Mouse (Mus musculus) spleen, adult 2 months (tissue): Measurements from ENCODE around the gene Armc10. TPM values are rescaled to one million over a fixed set of nuclear protein-coding genes. Genes with fewer than 3 reads are reported as not detected.

Experiments used
- DNase-seq, 2 experiments: peaks; one replicate each; pipeline versions ENCODE4 v3.0.0 to v3.0.0-alpha.2; 2012 to 2021; ENCODE audit warnings: low spot score in 2 of 2, low read depth in 1 of 2
- H3K27ac ChIP-seq: fragments of 200-500 bp; 2 replicates; pipeline ENCODE4 v1.5.1; 2012; ENCODE audit warnings: low read length, inconsistent platforms; ENCODE audit not compliant: insufficient read depth
- H3K27me3 ChIP-seq: fragments of 200-500 bp; 2 replicates; pipeline ENCODE4 v1.6.1; 2012; ENCODE audit warnings: mild to moderate bottlenecking, moderate library complexity, low read length, inconsistent platforms; ENCODE audit not compliant: control insufficient read depth, insufficient read depth
- H3K36me3 ChIP-seq: fragments of 200-500 bp; 2 replicates; pipeline ENCODE4 v1.6.1; 2012; ENCODE audit warnings: mild to moderate bottlenecking, low read length, inconsistent platforms; ENCODE audit not compliant: control insufficient read depth, insufficient read depth
- H3K4me1 ChIP-seq: fragments of 200-500 bp; 2 replicates; pipeline ENCODE4 v1.6.1; 2011; ENCODE audit warnings: inconsistent platforms; ENCODE audit not compliant: control insufficient read depth, insufficient read depth, insufficient read length
- H3K4me3 ChIP-seq: fragments of 200-500 bp; 2 replicates; pipeline ENCODE4 v1.5.1; 2011; ENCODE audit warnings: mild to moderate bottlenecking, inconsistent platforms; ENCODE audit not compliant: insufficient read depth, insufficient read length; ENCODE audit errors: extremely low read depth
- CTCF ChIP-seq: fragments of 200-500 bp; IDR thresholded peaks from 2 replicates; pipeline ENCODE4 v1.5.1; 2011; ENCODE audit warnings: mild to moderate bottlenecking, inconsistent platforms; ENCODE audit not compliant: insufficient read depth, insufficient read length, insufficient replicate concordance; ENCODE audit errors: extremely low read depth
- POLR2A ChIP-seq: fragments of 200-500 bp; IDR thresholded peaks from 2 replicates; pipeline ENCODE4 v1.6.1; 2011; ENCODE audit warnings: low read depth, low read length, inconsistent platforms
- WGBS: fragments of 180-500 bp; shearing (Covaris S2); methylation state at CpG from one replicate; pipeline ENCODE4 v1.1.7; 2018; 5-methylcytosine and 5-hydroxymethylcytosine counted together
- polyA plus RNA-seq: library from polyadenylated mRNA; depleted of rRNA; stranded (reverse); fragments of >200 nt; gene quantifications from 2 replicates; pipeline ENCODE4 v1.2.3, GENCODE M21; 2012

Armc10 gene
- polyA plus RNA-seq, 1 experiment = 49.1 TPM

- Histone ChIP-seq H3K27me3 (no peaks in the 10 kb centered on the region), H3K4me1 (no peaks in the 10 kb centered on the region), H3K27ac (no peak overlapping the region), H3K36me3 (peaks cover 32% of the 10 kb centered on the region), H3K4me3 (no peak overlapping the region)
- no peak for DNase-seq
- TF ChIP-seq CTCF = no peak
- TF ChIP-seq POLR2A = no peak
- WGBS = 91% methylated on average over 7 of the region's 7 CpGs
Measured at GRCm38 (mm10) chr5:21651885-21652612, 6.4 kb downstream of the Armc10 start.

- no peak overlapping the region for H3K4me3 ChIP-seq
- H3K36me3 ChIP-seq = peaks cover 20% of the 10 kb centered on the region
- no peak overlapping the region for H3K27ac ChIP-seq
- DNase-seq = no peak
- WGBS = 93% methylated on average over 9 of the region's 9 CpGs
- peaks cover 4% of the 10 kb centered on the region; the same call in 1 of the 2 replicates for H3K4me1 ChIP-seq
- TF ChIP-seq CTCF = no peak
- TF ChIP-seq POLR2A = no peak
- H3K27me3 ChIP-seq = no peaks in the 10 kb centered on the region
Measured at GRCm38 (mm10) chr5:21656912-21657311, 11.3 kb downstream of the Armc10 start.

- WGBS = 97% methylated on average over 6 of the region's 6 CpGs
- DNase-seq = no peak
- H3K4me1 ChIP-seq = peaks cover 4% of the 10 kb centered on the region; the same call in 1 of the 2 replicates
- H3K27ac ChIP-seq = no peak overlapping the region
- peaks cover 19% of the 10 kb centered on the region for H3K36me3 ChIP-seq
- no peak overlapping the region for H3K4me3 ChIP-seq
- no peaks in the 10 kb centered on the region for H3K27me3 ChIP-seq
- TF ChIP-seq POLR2A (no peak), CTCF (no peak)
Measured at GRCm38 (mm10) chr5:21658038-21658437, 12.4 kb downstream of the Armc10 start.

- TF ChIP-seq POLR2A = no peak
- peak; percentile 73; the same call in 1 of the 2 replicates for TF ChIP-seq CTCF
- H3K27me3 ChIP-seq = no peaks in the 10 kb centered on the region
- WGBS = 58% methylated on average over 11 of the region's 11 CpGs
- DNase-seq = peak; percentile 30 to 73
- peaks cover 17% of the 10 kb centered on the region for H3K36me3 ChIP-seq
- no peak overlapping the region for H3K4me3 ChIP-seq
- H3K4me1 ChIP-seq = peaks cover 4% of the 10 kb centered on the region; the same call in 1 of the 2 replicates
- H3K27ac ChIP-seq = no peak overlapping the region
Measured at GRCm38 (mm10) chr5:21658623-21659395, 13.2 kb downstream of the Armc10 start.

- peaks cover 12% of the 10 kb centered on the region for H3K36me3 ChIP-seq
- no peak overlapping the region for H3K27ac ChIP-seq
- peaks cover 4% of the 10 kb centered on the region; the same call in 1 of the 2 replicates for H3K4me1 ChIP-seq
- H3K27me3 ChIP-seq = no peaks in the 10 kb centered on the region
- DNase-seq = no peak
- H3K4me3 ChIP-seq = no peak overlapping the region
- 91% methylated on average over 6 of the region's 6 CpGs for WGBS
- no peak for TF ChIP-seq POLR2A
Measured at GRCm38 (mm10) chr5:21660850-21661249, 15.2 kb downstream of the Armc10 start.

GRCm38 (mm10) chr5:21663081-21663480 is 17.5 kb downstream of the Armc10 start:
- TF ChIP-seq POLR2A = no peak
- no peak for TF ChIP-seq CTCF
- Histone ChIP-seq H3K4me3 (no peak overlapping the region), H3K27me3 (no peaks in the 10 kb centered on the region), H3K4me1 (peaks cover 4% of the 10 kb centered on the region; the same call in 1 of the 2 replicates), H3K36me3 (peaks cover 10% of the 10 kb centered on the region), H3K27ac (no peak overlapping the region)
- DNase-seq = no peak
- WGBS = 95% methylated on average over 11 of the region's 11 CpGs
